Mouse (Mus musculus): ENCODE results near the gene Gm29554. TPM values are rescaled to one million over a fixed set of nuclear protein-coding genes. Genes with fewer than 3 reads are reported as not detected.
"Not testable (repeated sequence)": the region's sequence is repeated elsewhere in the genome, so short reads cannot be mapped to it uniquely, and the experiment has no call there.

Gene Gm29554
- not detected in 2 replicates for polyA plus RNA-seq (2015; fragmentation: Nextera tagmentation; extraction: Ambion mirVana)

- not testable (repeated sequence) for H3K4me2 ChIP-seq (replicated peaks); H3K4me1 ChIP-seq (replicated peaks); H3K4me3 ChIP-seq (replicated peaks); H3K27ac ChIP-seq; H3K27me3 ChIP-seq (replicated peaks); H3K9me3 ChIP-seq; H3K9ac ChIP-seq; ATAC-seq; H3K36me3 ChIP-seq
- no CpG with 5 or more reads among the region's 6 CpGs for WGBS
These were observed at the start of gene Gm29554 for GRCm38 (mm10) chrY:12273632-12274031. Gm29554 (plus strand) TSS chrY:12273932.

Other genes starting within 250 kb of the Gm29554 start
- gene Gm20812, start 108.0 kb downstream of the Gm29554 start, polyA plus RNA-seq (2015; fragmentation: Nextera tagmentation; extraction: Ambion mirVana), result not detected in 2 replicates

Data from intestine, embryonic 15.5 days (tissue).